Mouse (Mus musculus): ENCODE measurements around the gene Cdkn1c.
A peak's percentile ranks its signal among the peaks of the same experiment; 100 is the strongest.

The Cdkn1c gene

DNA sequence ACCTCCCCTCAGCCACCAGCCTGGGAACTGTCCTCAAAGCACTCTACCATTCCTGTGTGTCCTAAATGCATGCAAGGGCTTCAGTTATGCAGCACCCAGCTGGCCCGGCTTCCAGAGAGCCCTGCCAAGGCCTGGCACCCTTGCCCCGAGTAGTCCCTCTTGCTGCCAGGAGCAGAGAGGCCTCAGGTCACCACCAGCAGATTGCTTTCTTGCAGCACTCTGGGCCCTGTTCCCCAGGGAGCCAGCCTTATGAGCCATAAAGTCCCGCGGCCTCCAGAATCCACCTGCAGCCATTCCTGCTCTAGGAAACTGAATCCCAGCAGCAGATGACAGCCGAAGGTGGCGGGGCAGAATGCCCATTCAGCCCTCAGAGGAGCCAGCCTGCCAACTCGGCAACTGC lies 27.5 kb downstream of the Cdkn1c start:
- DNase-seq, result no peak

DNA sequence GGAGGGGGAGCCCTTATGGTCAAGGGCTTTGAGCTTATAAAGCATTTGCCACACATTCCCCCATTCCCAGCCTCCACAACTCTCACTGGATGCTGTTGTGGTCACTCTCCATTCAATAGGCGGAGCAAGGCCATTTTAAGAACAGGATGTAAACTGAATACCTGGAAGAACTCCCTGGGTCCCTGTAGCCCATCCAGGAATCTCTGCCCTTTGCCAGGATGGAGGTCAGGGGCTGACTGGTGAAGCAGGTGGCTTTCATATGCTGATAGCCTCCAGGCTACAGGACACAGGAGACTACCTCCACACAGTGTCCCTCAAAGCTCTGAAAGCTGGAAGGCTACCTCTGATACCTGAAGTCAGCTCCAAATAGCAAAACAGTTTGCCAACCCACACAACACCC lies 28.2 kb downstream of the Cdkn1c start:
- no peak for DNase-seq

DNA sequence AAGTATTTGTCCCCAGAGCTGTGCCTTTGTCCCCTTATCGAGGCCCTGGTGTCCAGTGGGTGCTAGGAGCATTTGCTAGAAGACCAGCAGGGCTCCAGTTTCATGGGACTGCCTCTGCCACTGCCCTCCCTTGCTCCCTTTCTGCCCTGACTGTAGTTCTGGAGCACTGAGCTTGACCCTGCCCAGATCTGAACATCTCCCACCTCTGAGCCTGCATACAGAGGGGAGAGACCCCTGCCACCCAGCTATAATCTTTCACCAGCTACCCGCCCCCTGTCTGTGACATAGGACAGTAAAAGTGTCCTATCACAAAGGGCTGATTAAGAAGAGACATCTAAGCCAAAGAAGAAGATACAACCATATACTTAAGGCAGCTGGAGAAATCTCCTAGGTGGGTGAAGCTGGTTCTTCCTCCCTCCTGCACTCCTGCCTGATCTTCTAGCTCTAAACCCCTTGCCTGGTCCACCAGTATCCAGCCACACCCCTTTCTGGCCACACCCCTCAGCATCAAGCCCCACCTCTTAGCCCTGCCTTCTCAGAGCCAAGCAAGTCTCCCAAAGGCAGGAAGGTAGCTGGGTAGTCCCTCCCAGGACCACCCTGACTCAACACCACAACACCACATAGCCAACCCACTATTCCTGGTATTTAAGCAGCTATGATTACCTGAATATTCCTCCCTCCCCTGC lies 31.9 kb downstream of the Cdkn1c start:
- DNase-seq, result no peak

- no peak for DNase-seq
Observed at GRCm38 (mm10) chr7:143428142-143428813, 32.6 kb downstream of the Cdkn1c start.

GRCm38 (mm10) chr7:143419585-143420160 lies 41.2 kb downstream of the Cdkn1c start:
- DNase-seq, result no peak

DNA sequence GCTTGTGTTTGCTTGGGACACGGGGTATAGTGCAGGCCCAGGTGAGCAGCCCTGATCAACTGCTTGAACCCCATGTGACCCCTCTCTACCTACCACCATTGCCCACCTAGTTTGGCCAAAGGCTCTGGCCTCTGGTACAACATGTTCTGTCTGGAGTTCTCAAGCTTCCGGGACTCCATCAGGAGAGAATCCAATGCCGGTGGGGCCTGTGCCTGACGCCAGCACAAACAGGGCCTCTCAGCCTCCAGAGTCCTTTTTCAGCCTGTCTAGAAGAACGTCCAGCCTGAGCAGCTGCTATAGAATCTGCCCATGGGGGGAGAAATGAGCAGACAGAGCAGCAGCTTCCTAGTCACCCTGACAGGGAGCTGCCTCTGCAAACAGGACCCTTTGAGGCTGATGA lies 43.0 kb downstream of the Cdkn1c start:
- no peak for DNase-seq

GRCm38 (mm10) chr7:143416406-143416805 lies 44.4 kb downstream of the Cdkn1c start:
- no peak for DNase-seq

- DNase-seq, result peak; percentile 79
Observed at GRCm38 (mm10) chr7:143415070-143415469, 45.8 kb downstream of the Cdkn1c start.

DNA sequence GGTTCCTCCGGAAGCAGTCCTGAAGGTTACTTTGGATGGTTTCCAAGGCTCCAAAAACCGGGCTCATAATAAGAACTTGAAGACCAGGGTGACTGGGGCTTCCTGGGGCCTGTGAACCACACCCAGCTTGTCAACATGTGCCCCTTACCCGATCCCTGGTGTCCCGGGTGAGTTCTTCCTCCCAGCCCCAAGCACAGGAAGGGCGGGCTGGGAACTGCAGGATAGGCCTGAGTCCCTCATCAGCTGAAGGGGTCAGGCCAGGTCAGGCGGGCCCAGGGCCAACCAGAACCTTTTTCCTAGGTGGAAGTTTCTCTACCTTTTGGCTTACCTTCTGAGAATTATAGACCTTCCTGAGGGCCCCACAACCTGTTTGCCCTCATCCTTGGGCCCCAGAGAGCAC lies 48.2 kb downstream of the Cdkn1c start:
- no peak for DNase-seq

- DNase-seq, result no peak
Observed at GRCm38 (mm10) chr7:143408615-143409021, 52.2 kb downstream of the Cdkn1c start.

Measured in thymus, postnatal 14 days (tissue).